Mouse (Mus musculus) liver, postnatal 0 days (tissue): ENCODE measurements around the gene Dab1.

Experiments
- CTCF ChIP-seq: sonication (generic); IDR thresholded peaks from 2 replicates; pipeline ENCODE4 v1.5.1; 2016; ENCODE audit warnings: antibody characterized with exemption, low read depth
- EP300 ChIP-seq: IDR thresholded peaks from 2 replicates; pipeline ENCODE4 v1.6.1; 2016; ENCODE audit warnings: antibody characterized with exemption, low read depth, mild to moderate bottlenecking

- TF ChIP-seq EP300 (no peak), CTCF (no peak)
These were observed 59.3 kb downstream of the Dab1 start for GRCm38 (mm10) chr4:103678501-103678900.
